Mouse (Mus musculus) limb, embryonic 12.5 days (tissue): ENCODE results near the gene Fgfr2. TPM values are rescaled to one million over a fixed set of nuclear protein-coding genes. Genes with fewer than 3 reads are reported as not detected.

Experiments
- ATAC-seq: fragments of 200-750 bp; cut with Nextera tagmentation; 2 replicates; pipeline ENCODE4 v1.8.0; 2017; ENCODE audit warnings: low read depth, moderate TSS enrichment; ENCODE audit not compliant: insufficient number of reproducible peaks, insufficient read depth, low FRiP score, low TSS enrichment
- H3K27ac ChIP-seq: fragments of 300-500 bp; sonication (generic); 2 replicates; pipeline ENCODE4 v1.5.1; 2016; ENCODE audit warnings: mild to moderate bottlenecking, moderate library complexity
- H3K27me3 ChIP-seq: fragments of 300-500 bp; sonication (generic); 2 replicates; pipeline ENCODE4 v1.6.1; 2016; ENCODE audit warnings: mild to moderate bottlenecking, moderate library complexity
- H3K36me3 ChIP-seq: fragments of 300-500 bp; sonication (generic); 2 replicates; pipeline ENCODE4 v1.6.1; 2016; ENCODE audit warnings: mild to moderate bottlenecking, moderate library complexity
- H3K4me1 ChIP-seq: fragments of 300-500 bp; sonication (generic); replicated peaks from 2 replicates; pipeline ENCODE4 v1.6.1; 2016
- H3K4me2 ChIP-seq: fragments of 300-500 bp; sonication (generic); 2 replicates; pipeline ENCODE4 v1.6.1; 2016; ENCODE audit warnings: mild to moderate bottlenecking, moderate library complexity
- H3K4me3 ChIP-seq: fragments of 300-500 bp; sonication (generic); replicated peaks from 2 replicates; pipeline ENCODE4 v1.5.1; 2016; ENCODE audit warnings: mild to moderate bottlenecking
- H3K9ac ChIP-seq: fragments of 300-500 bp; sonication (generic); replicated peaks from 2 replicates; pipeline ENCODE4 v1.6.1; 2016; ENCODE audit warnings: mild to moderate bottlenecking, moderate library complexity
- H3K9me3 ChIP-seq: fragments of 300-500 bp; sonication (generic); 2 replicates; pipeline ENCODE4 v1.6.1; 2016; ENCODE audit warnings: mild to moderate bottlenecking, moderate library complexity
- WGBS: fragments of 180-500 bp; shearing (Covaris S2); methylation state at CpG from one replicate; pipeline ENCODE4 v1.1.7; 2016; 5-methylcytosine and 5-hydroxymethylcytosine counted together
- polyA plus RNA-seq: library from polyadenylated mRNA; unstranded; fragments of >200 nt; fragmentation: Nextera tagmentation; extraction: Ambion mirVana; gene quantifications from 2 replicates; pipeline ENCODE4 v1.2.1, GENCODE M21; 2016

The Fgfr2 gene
- polyA plus RNA-seq, 1 experiment from 2014 or later: 112 TPM

DNA sequence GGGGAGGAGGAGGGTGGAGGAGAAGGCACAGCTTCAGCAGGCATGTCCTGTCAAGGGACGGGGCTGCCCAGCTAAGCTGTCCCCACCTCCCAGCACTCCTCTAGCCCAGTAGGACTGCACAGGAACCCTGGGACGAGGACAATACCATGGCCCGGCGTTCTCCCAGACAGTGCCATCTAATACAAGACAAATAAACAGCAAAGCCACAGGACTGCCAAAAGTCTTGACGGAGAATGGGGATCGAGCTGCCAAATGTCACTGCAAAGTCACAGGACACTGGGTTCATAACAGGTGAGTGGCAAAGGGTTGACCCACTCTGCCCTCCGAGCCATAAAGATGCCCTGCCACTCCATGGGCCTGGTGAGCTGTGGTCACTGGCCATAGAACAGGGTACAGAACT lies 2874.7 kb downstream of the Fgfr2 start:
- 86% methylated on average over 7 of the region's 7 CpGs for WGBS
- Histone ChIP-seq H3K27me3 (no peaks in the 10 kb centered on the region), H3K9me3 (no peaks in the 10 kb centered on the region), H3K9ac (no peak overlapping the region), H3K4me2 (no peak overlapping the region), H3K4me1 (peaks cover 91% of the 10 kb centered on the region), H3K4me3 (no peak overlapping the region), H3K27ac (no peak overlapping the region), H3K36me3 (peaks cover 13% of the 10 kb centered on the region)
- ATAC-seq: no peak

GRCm38 (mm10) chr7:130247831-130248230 lies 2875.3 kb downstream of the Fgfr2 start:
- Histone ChIP-seq H3K27ac (no peak overlapping the region), H3K36me3 (peaks cover 7% of the 10 kb centered on the region), H3K27me3 (no peaks in the 10 kb centered on the region), H3K9ac (no peak overlapping the region), H3K4me3 (no peak overlapping the region), H3K4me2 (no peak overlapping the region), H3K9me3 (no peaks in the 10 kb centered on the region), H3K4me1 (peaks cover 86% of the 10 kb centered on the region)
- 64% methylated on average over 10 of the region's 10 CpGs for WGBS
- ATAC-seq: no peak

- no peak for ATAC-seq
- no peak overlapping the region for H3K27ac ChIP-seq
Observed at GRCm38 (mm10) chr7:130246483-130246882, 2876.7 kb downstream of the Fgfr2 start.

GRCm38 (mm10) chr7:130244545-130244944 lies 2878.6 kb downstream of the Fgfr2 start:
- no peak for ATAC-seq
- no peak overlapping the region for H3K4me2 ChIP-seq
- peaks cover 18% of the 10 kb centered on the region; the same call in 1 of the 2 replicates for H3K36me3 ChIP-seq
- no peaks in the 10 kb centered on the region for H3K27me3 ChIP-seq
- no peaks in the 10 kb centered on the region for H3K9me3 ChIP-seq
- H3K9ac ChIP-seq: no peak overlapping the region
- no peak overlapping the region for H3K4me3 ChIP-seq
- no peak overlapping the region for H3K27ac ChIP-seq
- WGBS: 83% methylated on average over 7 of the region's 7 CpGs
- peaks cover 54% of the 10 kb centered on the region for H3K4me1 ChIP-seq

More at GRCm38 (mm10) chr7:130246483-130246882, 2876.7 kb downstream of the Fgfr2 start:
- Histone ChIP-seq H3K36me3 (peaks cover 6% of the 10 kb centered on the region; the same call in 1 of the 2 replicates), H3K9me3 (no peaks in the 10 kb centered on the region), H3K9ac (no peak overlapping the region), H3K4me2 (no peak overlapping the region), H3K27me3 (no peaks in the 10 kb centered on the region), H3K4me1 (peaks cover 72% of the 10 kb centered on the region), H3K4me3 (no peak overlapping the region)
- WGBS: 86% methylated on average over 7 of the region's 7 CpGs

GRCm38 (mm10) chr7:130243811-130244210 lies 2879.3 kb downstream of the Fgfr2 start:
- H3K27me3 ChIP-seq: no peaks in the 10 kb centered on the region
- no peak overlapping the region for H3K9ac ChIP-seq
- H3K4me3 ChIP-seq: no peak overlapping the region
- 59% methylated on average over 4 of the region's 4 CpGs for WGBS
- no peak for ATAC-seq
- H3K36me3 ChIP-seq: peaks cover 18% of the 10 kb centered on the region; the same call in 1 of the 2 replicates
- no peak overlapping the region; the same call in 1 of the 2 replicates for H3K27ac ChIP-seq
- no peak overlapping the region for H3K4me2 ChIP-seq
- H3K4me1 ChIP-seq: peaks cover 46% of the 10 kb centered on the region
- H3K9me3 ChIP-seq: no peaks in the 10 kb centered on the region

GRCm38 (mm10) chr7:130240191-130240590 lies 2883.0 kb downstream of the Fgfr2 start:
- H3K27me3 ChIP-seq: no peaks in the 10 kb centered on the region
- H3K4me1 ChIP-seq: peaks cover 39% of the 10 kb centered on the region
- ATAC-seq: no peak
- WGBS: 89% methylated on average over 9 of the region's 9 CpGs
- H3K4me2 ChIP-seq: no peak overlapping the region
- no peak overlapping the region for H3K27ac ChIP-seq
- no peak overlapping the region for H3K4me3 ChIP-seq
- peaks cover 27% of the 10 kb centered on the region; the same call in 1 of the 2 replicates for H3K36me3 ChIP-seq
- H3K9me3 ChIP-seq: no peaks in the 10 kb centered on the region
- no peak overlapping the region for H3K9ac ChIP-seq

GRCm38 (mm10) chr7:130237244-130237643 lies 2885.9 kb downstream of the Fgfr2 start:
- Histone ChIP-seq H3K9me3 (no peaks in the 10 kb centered on the region), H3K4me2 (no peak overlapping the region), H3K4me1 (peaks cover 37% of the 10 kb centered on the region), H3K27ac (no peak overlapping the region), H3K27me3 (no peaks in the 10 kb centered on the region), H3K36me3 (peaks cover 33% of the 10 kb centered on the region; the same call in 1 of the 2 replicates), H3K4me3 (no peak overlapping the region), H3K9ac (no peak overlapping the region)
- ATAC-seq: no peak
- 78% methylated on average over 5 of the region's 5 CpGs for WGBS

DNA sequence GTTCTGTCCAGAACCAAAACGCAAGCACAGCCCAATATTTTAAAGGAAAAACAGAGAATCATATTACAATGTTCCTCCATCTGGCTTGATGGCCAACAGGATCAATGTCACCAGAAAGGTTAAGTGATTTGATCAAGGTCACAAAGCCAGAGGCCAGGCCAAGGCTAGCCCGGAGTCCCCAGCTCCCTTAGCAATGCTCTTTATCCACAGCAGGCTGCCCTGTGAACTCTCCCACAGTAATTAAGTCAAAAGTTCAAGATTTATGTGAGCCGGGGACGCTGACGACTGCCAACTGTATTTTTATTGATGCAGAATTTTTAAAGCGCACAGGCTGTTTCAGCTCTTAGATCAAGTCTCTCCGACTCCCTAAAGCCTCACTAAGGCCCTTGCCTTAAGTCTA lies 2889.4 kb downstream of the Fgfr2 start:
- peaks cover 58% of the 10 kb centered on the region for H3K4me1 ChIP-seq

DNA sequence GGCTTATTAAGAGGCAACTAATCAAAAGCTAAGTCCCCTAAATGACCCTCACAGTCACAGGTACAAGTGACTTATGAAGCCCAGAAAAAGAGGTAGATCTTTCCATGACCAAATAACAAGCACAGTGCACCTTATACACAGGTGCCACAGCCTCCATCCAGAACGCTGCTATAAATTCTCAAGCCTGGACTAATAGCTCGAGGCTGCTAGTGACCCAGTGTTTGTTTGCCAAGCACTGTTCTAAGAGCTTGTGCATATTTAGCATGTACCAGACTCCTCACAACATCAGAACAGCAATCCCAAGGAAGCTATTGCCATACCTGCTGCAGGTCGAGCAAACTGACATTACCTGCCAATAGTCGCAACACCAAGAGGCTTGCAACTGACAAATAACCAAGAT lies 2893.1 kb downstream of the Fgfr2 start:
- ATAC-seq: no peak
- Histone ChIP-seq H3K4me2 (no peak overlapping the region), H3K4me3 (no peak overlapping the region), H3K9me3 (no peaks in the 10 kb centered on the region), H3K36me3 (peaks cover 41% of the 10 kb centered on the region), H3K27me3 (no peaks in the 10 kb centered on the region; the same call in 1 of the 2 replicates), H3K9ac (no peak overlapping the region), H3K27ac (no peak overlapping the region), H3K4me1 (peaks cover 73% of the 10 kb centered on the region)
- 75% methylated on average over 4 of the region's 4 CpGs for WGBS

More for the DNA sequence above, 2889.4 kb downstream of the Fgfr2 start:
- Histone ChIP-seq H3K9ac (no peak overlapping the region), H3K36me3 (peaks cover 20% of the 10 kb centered on the region; the same call in 1 of the 2 replicates), H3K27me3 (no peaks in the 10 kb centered on the region; the same call in 1 of the 2 replicates), H3K4me3 (no peak overlapping the region), H3K4me2 (no peak overlapping the region), H3K9me3 (no peaks in the 10 kb centered on the region), H3K27ac (no peak overlapping the region)
- ATAC-seq: no peak
- 20% methylated on average over 7 of the region's 7 CpGs for WGBS

GRCm38 (mm10) chr7:130225227-130225626 lies 2897.9 kb downstream of the Fgfr2 start:
- no peak for ATAC-seq
- Histone ChIP-seq H3K27me3 (no peaks in the 10 kb centered on the region; the same call in 1 of the 2 replicates), H3K4me3 (no peak overlapping the region), H3K9me3 (no peaks in the 10 kb centered on the region), H3K4me2 (no peak overlapping the region), H3K9ac (no peak overlapping the region), H3K4me1 (peaks cover 79% of the 10 kb centered on the region), H3K27ac (0 out of 2 replicates have a peak overlapping the region, but pooled peaks have one; percentile 7), H3K36me3 (peaks cover 35% of the 10 kb centered on the region)
- 87% methylated on average over 3 of the region's 3 CpGs for WGBS

GRCm38 (mm10) chr7:130222633-130223354 lies 2900.4 kb downstream of the Fgfr2 start:
- H3K9ac ChIP-seq: no peak overlapping the region
- H3K4me1 ChIP-seq: peaks cover 62% of the 10 kb centered on the region
- no peak overlapping the region for H3K27ac ChIP-seq
- no peak overlapping the region for H3K4me2 ChIP-seq
- H3K4me3 ChIP-seq: no peak overlapping the region
- no peaks in the 10 kb centered on the region for H3K9me3 ChIP-seq
- no peak for ATAC-seq
- peaks cover 49% of the 10 kb centered on the region for H3K36me3 ChIP-seq
- no peaks in the 10 kb centered on the region for H3K27me3 ChIP-seq
- WGBS: 79% methylated on average over 8 of the region's 8 CpGs
